9 mouse cellular contexts compared by ENCODE assay signal in the genomic region with DNA sequence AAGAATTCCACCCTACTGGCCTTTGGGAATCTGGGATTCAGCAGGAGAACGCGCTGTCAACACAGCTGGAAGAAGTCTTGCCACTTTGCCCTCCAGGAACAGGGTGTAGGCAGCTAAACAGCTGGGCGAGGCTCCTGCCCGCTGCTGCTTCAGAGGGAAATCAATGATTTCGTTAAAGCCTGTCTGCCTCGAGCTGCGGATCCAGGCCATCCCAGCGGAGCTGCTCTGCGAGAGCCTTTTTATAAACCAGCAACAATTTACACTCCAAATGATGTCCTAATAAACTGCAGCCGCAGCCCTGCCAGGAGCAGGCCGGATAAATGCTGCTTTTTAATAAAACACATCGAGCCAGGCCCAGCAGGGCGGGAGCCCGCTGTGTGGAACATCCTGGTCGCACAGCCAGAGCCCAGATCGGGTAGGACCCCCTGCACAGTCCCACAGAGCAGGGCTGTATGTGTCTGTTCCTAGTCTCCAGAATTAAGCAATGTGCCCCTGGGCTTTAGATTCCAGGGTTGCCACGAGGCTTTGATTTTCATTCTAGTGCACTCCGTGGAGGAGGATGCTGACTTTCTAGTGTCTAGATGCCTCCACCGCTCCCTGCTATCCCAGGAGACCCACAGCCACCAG.
DNase-seq lines count a peak whose midpoint lies in the region; ATAC-seq lines count a peak whose summit lies in the region.
"Had no signal": no experiment of that assay in that cellular context is flagged by ENCODE, and none has a peak within 500 bp of the region (broad histone marks: within the 10 kb centered on the region; RNA-seq: fewer than 3 reads in every experiment).

No protein-coding gene starts in this region.

- H3K9ac ChIP-seq in forebrain, embryonic 15.5 days (replicated peaks), result no peak overlapping the region
- no peak overlapping the region for H3K9ac ChIP-seq in midbrain, embryonic 11.5 days (ENCODE audit: low read length)
- H3K9ac ChIP-seq: lung, embryonic 14.5 days had no signal

- H3K4me2 ChIP-seq in forebrain, embryonic 15.5 days (replicated peaks), result peak overlapping the region; percentile 29
- peak overlapping the region; percentile 35 for H3K4me2 ChIP-seq in midbrain, embryonic 11.5 days
- H3K4me2 ChIP-seq: lung, embryonic 14.5 days had no signal

- H3K4me1 ChIP-seq in forebrain, embryonic 15.5 days, result peaks cover 5% of the 10 kb centered on the region
- no peaks in the 10 kb centered on the region for H3K4me1 ChIP-seq in midbrain, embryonic 11.5 days (ENCODE audit: control insufficient read depth, insufficient read depth, low read length)

- 6% methylated on average over 19 of the region's 19 CpGs for WGBS in forebrain, embryonic 15.5 days
- WGBS in midbrain, embryonic 11.5 days, result 8% methylated on average over 19 of the region's 19 CpGs

- DNase-seq in MN1 (ENCODE audit: low spot score), result peak; percentile 63
- DNase-seq in cerebellum, adult 9-10 months, result peak; percentile 1
- DNase-seq in midbrain, embryonic 11.5 days (ENCODE audit: low spot score, missing footprints), result peak; percentile 87
- no peak for DNase-seq in gastrocnemius, postnatal 14 days
- DNase-seq in right cerebral cortex, adult 18-20 months, result no peak
- DNase-seq: kidney, adult 11 months; lung, embryonic 14.5 days had no signal

- H3K27me3 ChIP-seq in forebrain, embryonic 15.5 days, result peaks cover 13% of the 10 kb centered on the region
- no peaks in the 10 kb centered on the region for H3K27me3 ChIP-seq in midbrain, embryonic 11.5 days (ENCODE audit: control insufficient read depth, insufficient read depth, low read length)

- ATAC-seq in forebrain, embryonic 15.5 days (replicated peaks), result peak; percentile 51; the same call in 1 of the 2 replicates
- ATAC-seq in midbrain, embryonic 11.5 days (ENCODE audit: low FRiP score), result peak; percentile 59; the same call in 1 of the 2 replicates
- ATAC-seq in erythroid progenitor cell, adult 5-6 weeks (replicated peaks; ENCODE audit: low FRiP score, poor library complexity, severe bottlenecking), result no peak

- no peak overlapping the region for H3K4me3 ChIP-seq in forebrain, embryonic 15.5 days
- H3K4me3 ChIP-seq in midbrain, embryonic 11.5 days (ENCODE audit: low read depth, low read length), result no peak overlapping the region

- intact Hi-C loops in gastrocnemius, postnatal 14 days (cut with DNase I; ENCODE audit: low total_unique reads), result no loop called here

- 0 out of 2 replicates have a peak, but pooled peaks cover 1% of the 10 kb centered on the region for H3K9me3 ChIP-seq in forebrain, embryonic 15.5 days
- H3K9me3 ChIP-seq in midbrain, embryonic 11.5 days (ENCODE audit: control insufficient read depth, low read length), result no peaks in the 10 kb centered on the region

- H3K27ac ChIP-seq in forebrain, embryonic 15.5 days (replicated peaks), result no peak overlapping the region
- H3K27ac ChIP-seq in midbrain, embryonic 11.5 days (ENCODE audit: low read depth, low read length), result no peak overlapping the region

- no peaks in the 10 kb centered on the region for H3K36me3 ChIP-seq in forebrain, embryonic 15.5 days
- H3K36me3 ChIP-seq in midbrain, embryonic 11.5 days (ENCODE audit: control insufficient read depth, insufficient read depth, low read length), result no peaks in the 10 kb centered on the region

Comparison
In these comparisons a context has a peak if more than half of its experiments do, and no peak if none do; other contexts are left out.
1. DNase-seq: peak in MN1 (single experiment), cerebellum, adult 9-10 months (single experiment) and midbrain, embryonic 11.5 days (single experiment); none in gastrocnemius, postnatal 14 days (single experiment) and right cerebral cortex, adult 18-20 months (single experiment).